Mouse (Mus musculus): ENCODE data around the gene Ice2. TPM values are rescaled to one million over a fixed set of nuclear protein-coding genes. Genes with fewer than 3 reads are reported as not detected.

The Ice2 gene
- 8.0 and 8.5 TPM in 2 replicates for polyA plus RNA-seq (2012; rRNA removed)

DNA sequence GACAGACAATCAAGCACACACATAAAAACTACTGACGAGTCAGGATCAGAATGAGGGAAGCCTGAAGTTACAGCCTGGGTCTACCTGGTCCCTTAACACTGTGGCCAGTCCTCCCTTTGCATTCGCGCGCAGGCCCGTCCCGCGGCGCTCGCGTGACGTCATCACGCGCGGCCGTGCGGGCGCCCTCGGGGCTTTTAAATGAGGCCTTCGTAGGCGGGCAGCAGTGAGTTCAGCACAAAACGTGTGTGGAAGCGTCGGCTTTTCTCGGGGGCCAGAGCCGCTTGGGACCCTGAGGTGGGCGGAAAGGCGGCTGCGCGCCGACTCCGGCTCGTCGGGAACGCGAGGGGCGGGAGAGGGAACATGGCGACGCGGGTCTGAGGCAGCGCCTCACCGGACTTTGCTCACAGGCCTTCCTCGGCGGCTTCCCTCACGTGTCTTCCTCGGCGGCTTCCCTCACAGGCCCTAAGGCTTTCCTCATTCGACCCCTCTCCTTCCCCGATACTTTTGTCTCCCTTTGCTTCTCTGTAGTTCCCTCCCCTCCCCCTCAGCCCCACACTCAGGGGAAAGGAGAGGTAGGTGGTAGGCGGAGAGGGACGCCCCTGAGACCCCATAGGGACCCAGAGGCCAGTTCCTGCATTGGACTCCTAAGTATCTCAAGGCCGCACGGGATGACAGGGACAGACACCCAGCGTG, at the start of gene Ice2:
TSS of gene Ice2 (plus strand) at position 147 of the 693 bp plus-strand sequence.
- peak; percentile 59 for DNase-seq (ENCODE audit: low spot score)

DNA sequence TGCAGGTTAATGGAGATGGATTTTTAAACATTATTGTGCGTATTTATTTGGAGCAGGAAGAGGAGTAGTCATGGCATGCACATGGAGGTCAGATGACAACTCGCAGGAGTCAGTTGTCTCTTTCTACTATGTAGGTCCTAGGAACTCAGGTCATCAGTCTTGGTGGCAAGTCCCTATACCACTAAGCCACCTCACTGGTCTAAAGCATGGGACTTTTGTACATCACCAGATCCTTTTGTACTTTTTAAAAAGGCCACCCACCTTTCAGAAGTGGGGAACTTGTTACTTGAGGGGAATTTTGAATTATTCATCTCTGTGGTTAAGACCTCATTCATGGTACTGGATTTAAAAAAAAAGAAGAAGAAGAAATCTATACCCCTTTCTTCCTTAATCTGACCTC, 48.2 kb upstream of the Ice2 start:
- DNase-seq (ENCODE audit: low spot score) = no peak

DNA sequence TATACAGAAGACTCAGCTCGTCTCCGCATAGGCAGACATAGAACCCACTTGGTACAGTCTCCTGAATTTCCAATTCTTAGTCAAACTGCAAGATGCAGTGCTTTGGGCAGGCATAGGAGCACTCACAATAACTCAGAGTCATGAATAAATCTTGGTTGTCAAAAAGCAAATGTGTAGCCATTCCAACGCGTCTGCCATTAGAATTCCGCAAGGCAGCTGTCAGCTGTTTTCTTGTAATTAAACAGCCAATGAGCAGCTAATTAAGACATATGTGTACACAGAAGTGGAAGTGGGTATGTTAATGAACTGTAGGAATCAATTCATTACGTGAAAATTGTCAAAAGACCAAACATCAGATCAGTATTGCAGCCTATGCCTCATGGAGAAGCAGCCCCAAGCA, 43.5 kb upstream of the Ice2 start:
- DNase-seq (ENCODE audit: low spot score) = no peak

DNA sequence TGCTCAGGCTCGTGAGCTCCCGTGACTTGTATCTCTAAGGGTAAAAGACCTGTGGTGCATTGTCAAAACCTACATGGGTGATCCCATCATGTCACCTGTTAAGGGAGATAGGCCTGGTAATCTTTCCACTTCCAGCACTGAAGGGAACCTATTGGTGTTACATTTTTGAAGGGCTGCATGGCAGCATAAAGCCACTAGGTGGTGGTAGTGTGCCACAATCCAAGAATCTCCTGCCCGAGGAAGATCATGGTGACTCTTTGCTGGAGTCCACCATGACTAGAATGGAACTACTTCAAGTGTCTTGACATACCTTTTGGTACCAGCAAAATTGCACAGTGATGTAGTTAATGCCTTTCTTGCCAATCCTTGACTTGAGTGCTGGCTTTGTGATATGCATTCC, 39.9 kb upstream of the Ice2 start:
- no peak for DNase-seq (ENCODE audit: low spot score)

DNA sequence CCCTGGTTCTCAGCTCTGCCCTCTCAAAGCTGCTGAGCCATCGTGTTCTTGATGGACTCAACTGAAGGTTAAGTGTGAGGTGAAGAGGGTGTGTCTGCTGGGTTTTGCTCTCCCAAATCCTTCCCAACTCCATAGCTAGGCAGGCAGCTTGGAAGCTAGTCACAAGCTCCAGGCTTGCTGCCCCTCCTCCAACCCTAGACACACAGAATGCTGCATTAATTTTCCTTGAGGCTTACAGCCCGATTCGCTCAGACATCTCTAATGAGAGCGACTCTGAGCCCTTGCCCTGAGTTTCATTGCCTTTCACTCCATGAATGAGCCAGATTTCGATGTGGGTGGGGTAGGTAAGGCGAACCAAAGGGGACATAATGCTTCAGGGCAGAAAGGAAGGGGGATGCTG, 38.9 kb upstream of the Ice2 start:
- no peak for DNase-seq (ENCODE audit: low spot score)

DNA sequence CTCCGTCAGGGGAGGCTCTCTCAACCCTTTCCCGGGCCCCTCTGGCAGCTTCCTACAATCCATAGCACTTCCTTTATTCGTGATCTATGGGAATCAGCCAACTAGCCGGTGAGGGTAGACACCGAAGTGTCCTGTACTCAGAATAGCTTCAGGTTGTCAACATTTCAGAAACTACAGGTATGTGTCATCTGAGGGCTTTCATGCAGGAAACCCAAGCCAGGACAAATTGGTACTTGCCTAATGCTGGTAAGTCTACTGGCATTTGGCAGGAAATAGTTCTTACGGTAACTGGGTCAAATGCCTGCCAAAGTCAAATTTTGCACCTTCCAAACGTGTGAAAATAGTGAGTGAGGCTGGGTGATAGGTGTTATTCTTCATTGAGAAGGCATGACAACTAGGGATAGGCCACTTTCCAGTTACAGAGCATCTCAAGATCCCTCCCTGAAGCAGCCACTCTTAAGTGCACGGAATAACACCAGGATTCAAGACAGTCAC, 35.7 kb upstream of the Ice2 start:
- no peak for DNase-seq (ENCODE audit: low spot score)

DNA sequence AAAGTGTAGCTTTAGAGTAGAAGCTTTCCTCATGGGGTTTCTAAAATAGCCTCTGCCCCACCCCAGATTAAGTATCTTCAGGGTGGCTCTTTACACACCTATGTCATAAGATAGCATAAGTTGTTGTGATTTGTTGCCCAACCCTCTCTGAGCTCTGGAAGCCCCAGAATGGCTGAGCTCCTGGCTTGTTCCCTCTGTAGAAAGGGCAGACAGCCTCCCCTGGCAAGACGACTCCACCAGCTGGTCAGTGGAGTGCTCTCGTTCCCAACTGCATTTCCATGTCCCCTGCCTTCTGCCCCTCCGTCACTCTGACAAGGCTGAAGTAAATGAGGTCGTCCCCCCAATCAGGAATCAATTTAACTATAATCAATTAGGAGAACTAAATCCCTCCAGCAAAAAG, 34.9 kb upstream of the Ice2 start:
- no peak for DNase-seq (ENCODE audit: low spot score)

DNA sequence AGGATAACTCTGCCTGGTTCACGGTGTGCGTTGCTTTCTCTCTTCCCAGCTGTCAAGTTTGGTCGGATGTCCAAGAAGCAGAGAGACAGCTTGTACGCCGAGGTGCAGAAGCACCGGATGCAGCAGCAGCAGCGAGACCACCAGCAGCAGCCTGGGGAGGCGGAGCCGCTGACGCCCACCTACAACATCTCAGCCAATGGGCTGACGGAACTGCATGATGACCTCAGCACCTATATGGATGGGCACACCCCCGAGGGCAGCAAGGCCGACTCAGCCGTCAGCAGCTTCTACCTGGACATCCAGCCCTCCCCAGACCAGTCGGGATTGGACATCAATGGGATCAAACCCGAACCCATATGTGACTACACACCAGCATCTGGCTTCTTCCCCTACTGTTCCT, 33.6 kb upstream of the Ice2 start:
- DNase-seq (ENCODE audit: low spot score) = no peak

DNA sequence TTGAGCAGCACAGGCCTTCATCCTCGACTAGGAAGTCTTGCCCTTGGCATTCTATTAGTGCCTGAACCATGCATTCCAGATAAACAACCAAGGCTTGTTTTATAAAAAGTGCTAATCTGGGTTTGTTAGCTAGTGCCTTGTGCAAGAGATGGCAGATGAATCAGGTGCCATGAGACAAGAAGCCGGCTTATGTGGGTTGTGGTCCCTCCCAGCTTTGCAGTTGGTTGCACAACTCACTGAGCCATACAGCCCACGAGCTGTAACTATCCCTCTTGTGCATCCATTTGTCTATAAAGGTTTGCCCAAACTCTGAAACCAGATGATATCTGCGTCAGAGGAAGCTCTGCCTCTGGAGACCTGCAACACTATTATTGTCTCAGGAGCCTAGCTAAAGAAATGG, 30.7 kb upstream of the Ice2 start:
- no peak for DNase-seq (ENCODE audit: low spot score)

DNA sequence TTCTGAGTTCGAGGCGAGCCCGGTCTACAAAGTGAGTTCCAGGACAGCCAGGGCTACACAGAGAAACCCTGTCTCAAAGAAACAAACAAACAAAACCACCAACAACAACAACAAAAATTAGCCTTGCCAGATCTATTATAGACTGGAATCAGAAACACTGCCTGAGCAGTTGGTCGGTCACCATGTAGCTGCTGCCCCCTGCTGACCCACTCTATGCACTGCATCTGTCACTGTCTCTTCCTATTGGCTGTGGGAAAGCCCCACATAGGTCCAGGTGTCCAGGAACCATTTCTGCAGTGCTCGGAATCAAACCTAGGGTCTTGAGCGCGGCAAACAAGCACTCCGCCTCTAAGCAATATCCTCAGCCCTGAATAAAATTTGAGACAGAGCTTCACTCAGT, 29.6 kb upstream of the Ice2 start:
- no peak for DNase-seq (ENCODE audit: low spot score)

DNA sequence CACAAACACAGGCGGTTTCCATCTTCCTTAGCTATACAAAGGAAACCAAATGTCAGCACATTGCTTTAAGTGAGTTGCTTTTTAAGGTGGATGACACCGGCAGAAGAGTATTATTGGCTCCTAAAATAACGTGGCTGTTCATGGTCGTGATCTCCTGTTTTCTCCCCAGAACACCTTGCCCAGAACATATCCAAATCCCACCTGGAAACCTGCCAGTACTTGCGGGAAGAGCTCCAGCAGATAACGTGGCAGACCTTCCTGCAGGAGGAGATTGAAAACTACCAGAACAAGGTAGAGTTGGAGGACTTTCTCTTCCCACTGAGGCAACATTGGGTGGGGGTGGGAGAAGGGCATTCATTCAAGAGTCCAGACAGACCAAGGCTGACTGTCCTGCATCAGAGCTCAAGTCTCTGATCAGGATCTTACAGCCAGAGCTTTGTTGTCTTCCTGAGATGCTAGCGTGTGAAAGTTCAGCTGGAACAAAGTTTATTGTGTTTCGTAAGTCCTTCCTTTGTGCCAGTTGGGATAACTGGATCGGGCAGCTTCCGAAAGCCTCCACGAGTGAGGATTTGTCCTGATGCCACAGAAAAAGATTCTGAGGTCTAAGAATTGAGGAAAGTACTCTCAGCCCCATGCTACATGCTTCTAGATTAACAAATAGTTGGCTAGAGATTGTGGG, 26.5 kb upstream of the Ice2 start:
- DNase-seq (ENCODE audit: low spot score) = no peak

DNA sequence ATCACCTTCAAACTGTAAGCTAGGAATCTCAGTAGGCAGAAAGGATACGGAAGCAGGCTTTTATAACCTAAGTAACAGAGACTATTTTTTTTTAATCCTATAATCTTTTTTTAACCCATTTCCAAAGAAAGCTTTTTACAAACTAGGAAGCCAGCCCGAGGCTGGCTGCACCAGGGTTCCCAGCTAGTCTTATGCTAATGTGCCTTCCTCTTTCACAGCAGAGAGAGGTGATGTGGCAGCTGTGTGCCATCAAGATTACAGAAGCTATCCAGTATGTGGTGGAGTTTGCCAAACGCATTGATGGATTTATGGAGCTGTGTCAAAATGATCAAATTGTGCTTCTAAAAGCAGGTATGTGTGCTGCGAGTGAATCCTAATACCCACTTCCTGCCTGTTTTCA, 24.8 kb upstream of the Ice2 start:
- DNase-seq (ENCODE audit: low spot score) = no peak

DNA sequence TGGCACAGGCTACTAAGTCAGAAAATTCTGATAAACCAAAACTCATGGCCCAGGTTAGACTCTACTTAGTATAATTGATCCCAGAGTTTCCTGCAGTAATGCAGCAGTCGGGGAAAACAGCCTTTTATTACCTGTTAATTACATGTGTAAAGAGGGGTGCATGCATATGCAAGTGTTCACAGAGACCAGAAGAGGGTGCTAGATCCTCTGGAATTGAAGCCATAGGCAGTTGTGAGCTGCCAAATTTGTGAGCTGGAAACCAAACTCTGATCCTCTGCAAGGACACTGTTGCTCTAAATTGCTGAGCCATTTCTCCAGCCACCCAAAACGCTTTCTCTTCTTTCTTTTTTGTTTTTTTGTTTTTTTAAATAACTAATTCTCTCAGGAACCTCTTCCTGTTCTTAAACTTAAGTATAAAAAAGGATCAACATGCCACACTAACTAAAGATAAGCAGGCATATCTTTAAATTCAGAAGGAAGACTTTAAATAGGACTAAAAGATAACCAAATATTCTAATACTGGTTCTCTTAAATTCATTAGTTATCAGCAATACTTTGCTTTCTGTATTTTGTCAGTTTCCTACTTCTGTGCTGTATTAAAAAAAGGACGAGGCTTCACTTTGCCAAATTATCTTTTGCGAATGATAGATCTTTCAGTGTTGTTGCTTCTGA, 20.6 kb upstream of the Ice2 start:
- no peak for DNase-seq (ENCODE audit: low spot score)

DNA sequence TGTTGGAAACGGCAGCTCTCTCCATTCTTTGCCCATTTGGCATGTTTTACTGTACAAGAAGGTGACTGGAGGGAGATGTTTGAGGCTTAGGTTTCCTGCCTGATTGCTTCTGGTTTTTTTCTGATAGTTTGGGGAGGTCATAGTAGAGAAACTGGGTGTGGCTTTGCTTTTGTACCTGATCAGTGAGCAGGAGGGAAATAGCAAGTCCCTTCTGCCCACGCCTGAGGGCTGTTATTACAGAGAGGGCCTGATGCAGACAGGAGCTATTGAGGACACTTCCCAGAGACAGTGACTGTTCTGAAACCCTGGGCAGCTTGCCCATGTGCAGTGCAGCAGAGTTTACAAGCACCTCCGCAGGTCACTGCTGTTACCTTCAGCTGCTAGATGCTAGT, 20.1 kb upstream of the Ice2 start:
- no peak for DNase-seq (ENCODE audit: low spot score)

DNA sequence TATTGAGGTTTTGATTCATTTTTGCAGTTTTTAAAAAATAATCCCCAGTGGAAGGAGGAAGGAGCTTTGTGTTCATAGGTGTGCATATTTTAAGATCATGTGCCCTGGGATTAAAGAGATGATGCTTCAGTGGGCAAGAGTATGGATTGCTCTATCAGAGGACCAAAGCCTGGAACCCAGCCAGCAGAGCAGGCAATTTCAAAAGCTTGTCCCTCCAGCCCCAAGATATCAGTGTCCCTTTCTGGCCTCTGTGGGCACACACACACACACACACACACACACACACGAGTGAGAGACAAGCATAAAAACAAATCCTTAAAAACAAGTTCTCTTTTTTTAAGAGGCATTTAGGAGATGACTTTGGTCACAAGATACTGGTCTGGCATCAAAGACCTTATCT, 17.2 kb upstream of the Ice2 start:
- DNase-seq (ENCODE audit: low spot score) = no peak

DNA sequence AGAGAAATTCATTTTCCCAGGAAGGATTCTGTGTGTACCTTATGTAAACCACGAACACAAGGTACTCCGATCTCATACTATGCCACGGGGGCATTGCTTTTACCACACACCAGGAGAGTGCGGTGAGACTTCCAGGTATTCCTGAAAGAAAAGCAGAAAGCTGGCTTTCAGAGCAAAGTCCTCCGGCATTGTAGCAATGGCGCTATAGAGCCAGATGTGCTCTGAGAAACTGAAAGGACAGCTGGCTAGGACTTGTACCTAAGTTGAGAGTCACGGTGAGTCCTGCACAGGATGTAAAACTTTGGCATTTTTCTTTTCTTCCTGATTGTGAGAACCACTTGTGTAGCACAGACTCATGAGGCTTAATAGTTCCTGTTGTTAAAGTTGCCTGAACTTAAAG, 16.0 kb upstream of the Ice2 start:
- DNase-seq (ENCODE audit: low spot score) = no peak

DNA sequence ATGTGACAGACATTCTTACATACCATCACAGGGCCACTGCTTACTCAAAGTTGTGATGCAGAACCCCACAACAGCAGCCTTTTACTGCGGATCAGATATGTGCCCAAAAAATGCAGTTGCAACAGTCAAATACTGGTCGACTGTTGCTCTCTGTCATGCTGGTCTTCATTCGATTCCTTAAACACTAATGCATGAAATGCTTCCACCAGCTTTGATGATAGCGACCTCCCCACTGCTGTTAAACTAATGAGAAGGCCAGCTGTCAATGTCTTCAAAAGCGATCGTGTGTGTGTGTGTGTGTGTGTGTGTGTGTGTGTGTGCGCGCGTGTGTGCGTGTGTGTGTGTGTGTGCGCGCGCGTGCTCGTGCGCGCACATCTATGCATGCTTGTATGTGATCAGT, 13.2 kb upstream of the Ice2 start:
- no peak for DNase-seq (ENCODE audit: low spot score)

DNA sequence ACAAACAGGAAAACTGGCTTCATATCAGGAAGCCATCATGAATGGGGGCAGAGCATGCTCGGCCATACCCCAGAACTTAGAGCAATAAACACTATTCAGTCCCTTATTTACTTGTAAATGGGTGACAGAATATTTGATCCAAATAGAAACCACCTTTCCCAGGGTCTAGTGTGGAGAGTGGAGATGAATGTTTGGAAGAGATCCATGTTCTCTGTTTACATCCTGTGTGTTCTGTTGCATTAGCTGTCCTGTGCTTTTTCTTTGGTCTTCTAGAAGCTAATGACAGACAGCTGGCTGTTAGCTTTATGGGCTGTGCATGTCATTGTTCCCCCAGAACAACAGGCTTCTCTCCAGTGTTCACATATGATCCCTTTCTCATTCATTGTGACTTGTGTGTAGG, 12.8 kb upstream of the Ice2 start:
- no peak for DNase-seq (ENCODE audit: low spot score)

DNA sequence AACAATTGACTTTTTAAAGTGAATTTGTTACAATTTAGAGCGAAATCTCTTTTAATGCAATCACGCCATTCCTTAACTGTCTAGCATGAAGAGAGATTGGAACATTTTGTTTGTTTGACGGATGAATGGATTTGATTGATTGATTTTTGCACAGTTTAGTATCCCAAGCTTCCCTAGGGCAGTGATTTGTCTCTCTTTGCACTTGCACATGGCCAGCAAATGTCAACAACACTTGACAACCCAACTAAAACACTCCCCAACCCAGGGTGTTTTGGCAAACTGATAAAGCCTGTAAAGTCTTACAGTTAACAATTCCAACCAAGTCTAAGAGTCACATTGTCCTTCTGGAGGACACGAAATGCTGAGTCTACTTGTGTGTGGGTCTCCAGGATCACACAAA, 10.4 kb upstream of the Ice2 start:
- no peak for DNase-seq (ENCODE audit: low spot score)

DNA sequence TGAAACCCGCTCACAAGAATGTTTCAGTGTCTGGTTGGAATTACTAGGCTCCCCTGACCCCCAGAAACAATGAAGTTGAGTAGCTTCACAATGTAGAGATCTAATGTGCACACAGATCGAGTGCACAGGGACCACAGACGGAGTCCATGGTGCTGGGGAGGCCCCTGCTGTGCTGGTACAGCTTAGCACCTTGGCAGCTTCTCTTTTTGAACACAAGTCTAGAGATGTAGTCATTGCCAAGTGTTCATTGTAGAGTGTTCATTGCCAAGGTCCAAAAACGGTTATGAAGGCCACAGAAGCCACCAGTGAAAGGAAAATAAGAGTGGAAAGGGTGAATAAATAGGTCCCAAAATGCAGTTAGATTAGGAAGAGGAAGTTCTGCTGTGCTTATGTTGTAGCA, 7.1 kb upstream of the Ice2 start:
- DNase-seq (ENCODE audit: low spot score) = no peak

DNA sequence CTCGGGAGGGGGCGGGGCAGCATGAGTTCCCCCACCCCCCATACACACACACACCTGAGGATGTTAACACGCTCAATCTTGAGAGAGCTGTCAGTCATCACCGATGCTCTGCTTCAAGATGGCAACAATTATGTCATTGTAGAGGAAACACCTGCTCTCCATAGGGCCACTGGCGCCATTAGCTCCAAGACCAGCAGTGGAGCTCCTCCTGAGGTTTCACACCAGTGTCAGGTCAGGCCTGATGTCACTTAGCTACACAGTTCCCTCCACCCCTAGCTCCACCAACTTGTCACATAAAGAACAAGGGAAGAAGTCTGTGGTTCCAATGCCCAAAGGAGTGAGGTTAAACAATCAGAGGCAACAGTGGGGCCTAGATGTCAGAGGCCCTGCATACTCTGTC, 3.5 kb upstream of the Ice2 start:
- no peak for DNase-seq (ENCODE audit: low spot score)

DNA sequence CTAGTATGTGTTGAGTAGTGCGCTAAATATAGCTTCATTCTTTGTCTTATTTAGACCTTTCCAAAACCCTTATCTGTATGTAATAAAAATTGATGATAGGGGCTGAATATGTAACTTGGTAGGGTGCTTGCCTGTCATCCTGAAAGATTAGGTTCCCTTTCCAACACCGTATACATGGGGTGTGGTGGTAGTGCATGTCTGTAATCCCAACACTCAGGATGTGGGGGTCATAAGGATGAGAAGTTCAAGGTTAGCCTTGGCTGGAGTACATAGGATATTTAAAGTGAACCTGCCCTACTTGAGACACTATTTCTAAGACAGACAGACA, 310 bp upstream of the Ice2 start:
- no peak for DNase-seq (ENCODE audit: low spot score)

DNA sequence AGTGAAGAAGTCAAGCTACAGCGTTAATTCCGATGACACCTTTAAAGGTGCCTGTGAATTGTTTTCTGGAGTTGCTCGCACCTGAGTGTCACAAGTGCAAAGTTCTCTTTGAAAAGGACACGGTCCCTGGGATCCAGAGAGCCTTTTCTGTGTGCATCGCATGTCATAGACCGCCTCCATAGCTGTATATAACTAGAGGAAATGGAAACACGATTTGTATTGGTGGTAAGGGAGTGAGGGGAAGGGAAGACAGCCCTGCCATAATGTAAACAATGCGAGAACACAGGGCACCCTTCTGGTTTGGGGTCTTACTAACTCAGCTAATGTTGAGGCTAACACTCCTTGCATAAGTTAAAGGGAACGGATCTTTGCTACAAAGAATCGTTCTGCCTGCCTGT, 746 bp downstream of the Ice2 start:
- no peak for DNase-seq (ENCODE audit: low spot score)
